Mouse (Mus musculus) liver, embryonic 14.5 days (tissue): Measurements from ENCODE around the gene Kif17. TPM values are rescaled to one million over a fixed set of nuclear protein-coding genes. Genes with fewer than 3 reads are reported as not detected.

Experiments
- ATAC-seq: fragments of 200-750 bp; cut with Nextera tagmentation; 2 replicates; pipeline ENCODE4 v1.8.0; 2017; ENCODE audit warnings: moderate number of reproducible peaks, mild to moderate bottlenecking, moderate library complexity; ENCODE audit not compliant: insufficient read depth
- DNase-seq, 3 experiments: peaks; one replicate each; pipeline ENCODE4 v3.0.0-alpha.2; 2012 to 2013; ENCODE audit warnings: low read depth in 3 of 3, low spot score in 3 of 3
- H3K27ac ChIP-seq: fragments of 300-500 bp; sonication (generic); 2 replicates; pipeline ENCODE4 v1.5.1; 2014; ENCODE audit warnings: moderate library complexity, mild to moderate bottlenecking, control low read depth, inconsistent platforms
- H3K27me3 ChIP-seq: fragments of 300-500 bp; sonication (generic); 2 replicates; pipeline ENCODE4 v1.6.1; 2014; ENCODE audit warnings: mild to moderate bottlenecking, low read length, moderate library complexity; ENCODE audit not compliant: control insufficient read depth, insufficient read depth
- H3K36me3 ChIP-seq: fragments of 300-500 bp; sonication (generic); replicated peaks from 2 replicates; pipeline ENCODE4 v1.6.1; 2014; ENCODE audit warnings: low read depth; ENCODE audit not compliant: control insufficient read depth, insufficient read depth
- H3K4me1 ChIP-seq, 2 experiments: fragments of 200-500 bp in 1 of 2; fragments of 300-500 bp in 1 of 2; sonication (generic) in 1 of 2; replicated peaks; 2 replicates each; pipeline ENCODE4 v1.6.1; 2012 to 2014; ENCODE audit warnings: antibody characterized with exemption in 1 of 2, inconsistent platforms in 1 of 2, low read length in 1 of 2; ENCODE audit not compliant: control insufficient read depth in 2 of 2, insufficient read depth in 2 of 2
- H3K4me2 ChIP-seq: fragments of 300-500 bp; sonication (generic); 2 replicates; pipeline ENCODE4 v1.6.1; 2014; ENCODE audit warnings: low read depth, mild to moderate bottlenecking, control low read depth, moderate library complexity
- H3K4me3 ChIP-seq, 2 experiments: fragments of 200-500 bp in 1 of 2; fragments of 300-500 bp in 1 of 2; sonication (generic) in 1 of 2; 2 replicates each; pipeline ENCODE4 v1.5.1; 2012 to 2014; ENCODE audit warnings: low read depth in 2 of 2, low read length in 2 of 2, mild to moderate bottlenecking in 2 of 2, control low read depth in 1 of 2, inconsistent platforms in 1 of 2, moderate library complexity in 1 of 2; ENCODE audit not compliant: insufficient read depth in 1 of 2
- H3K9ac ChIP-seq: fragments of 300-500 bp; sonication (generic); replicated peaks from 2 replicates; pipeline ENCODE4 v1.6.1; 2014; ENCODE audit warnings: mild to moderate bottlenecking, control low read depth, moderate library complexity
- H3K9me3 ChIP-seq: fragments of 300-500 bp; sonication (generic); 2 replicates; pipeline ENCODE4 v1.6.1; 2016; ENCODE audit warnings: low read length, mixed read lengths; ENCODE audit not compliant: control insufficient read depth
- CTCF ChIP-seq: IDR thresholded peaks from 2 replicates; pipeline ENCODE4 v1.5.1; 2016; ENCODE audit warnings: antibody characterized with exemption, low read depth, control low read depth
- EP300 ChIP-seq: IDR thresholded peaks from 2 replicates; pipeline ENCODE4 v1.6.1; 2016; ENCODE audit warnings: antibody characterized with exemption, low read depth
- WGBS: fragments of 180-500 bp; shearing (Covaris S2); extraction: QIAGEN DNeasy Blood & Tissue Kit; methylation state at CpG from one replicate; pipeline ENCODE4 v1.1.7; 2014; ENCODE audit not compliant: insufficient replicate concordance; 5-methylcytosine and 5-hydroxymethylcytosine counted together
- polyA plus RNA-seq, 2 experiments: library from polyadenylated mRNA; depleted of rRNA in 1 of 2; stranded (reverse) in 1 of 2; unstranded in 1 of 2; fragments of >200 nt; fragmentation: Nextera tagmentation in 1 of 2; extraction: Ambion mirVana in 1 of 2; gene quantifications; 2 replicates each; pipeline versions ENCODE4 v1.2.1 to v1.2.3; 2012 to 2014

The Kif17 gene
- polyA plus RNA-seq, 2 experiments = 0.06 to 0.19 TPM

DNA sequence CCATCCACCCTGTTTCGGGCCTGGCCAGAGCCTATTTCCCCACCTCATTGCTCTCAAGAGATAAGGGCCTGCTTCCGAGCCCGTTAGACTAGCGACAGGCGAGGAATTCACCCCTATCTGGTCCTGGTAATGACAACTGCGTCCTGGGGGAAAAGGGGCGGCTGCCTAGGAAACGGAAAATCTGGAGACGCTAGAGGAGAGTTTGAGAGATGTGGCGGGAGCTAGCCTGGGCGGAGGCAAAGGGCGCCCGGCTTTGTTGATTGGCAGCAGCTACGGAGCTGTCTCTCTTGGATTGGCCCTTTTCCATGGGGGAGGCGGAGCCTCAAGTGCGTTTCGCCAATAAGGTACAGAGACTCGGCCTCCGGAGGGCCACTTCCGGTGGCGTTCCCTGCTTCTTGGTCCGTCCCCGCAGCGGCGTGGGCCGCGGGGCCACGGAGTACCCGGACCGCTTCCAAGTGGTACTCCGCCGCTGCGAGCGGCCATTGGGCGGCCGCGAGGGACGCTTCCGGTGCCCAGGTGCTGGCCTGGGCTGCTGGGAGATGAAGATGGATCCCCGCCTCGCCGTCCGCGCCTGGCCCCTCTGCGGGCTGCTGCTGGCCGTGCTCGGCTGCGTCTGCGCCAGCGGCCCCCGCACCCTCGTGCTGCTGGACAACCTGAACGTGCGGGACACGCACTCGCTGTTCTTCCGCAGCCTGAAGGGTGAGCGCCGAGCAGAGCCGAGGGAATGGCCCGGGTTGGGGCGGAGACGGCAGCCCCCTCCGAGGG is 54.3 kb downstream of the Kif17 start, which contains the start of gene Ddost:
Gene Ddost, plus strand, starts transcription at position 391 of the 765 bp plus-strand sequence.
- H3K4me1 ChIP-seq = peaks cover 4 to 17% of the 10 kb centered on the region in 2 experiments
- peaks cover 13% of the 10 kb centered on the region for H3K36me3 ChIP-seq
- under 1% methylated on average over 64 of the region's 64 CpGs for WGBS
- ATAC-seq = peak; percentile 98
- H3K4me2 ChIP-seq = peak within 1 kb of the TSS; percentile 82
- TF ChIP-seq CTCF (no peak), EP300 (0 out of 2 replicates have a peak, but pooled peaks have one; percentile 3)
- H3K9ac ChIP-seq = peak within 1 kb of the TSS; percentile 90
- H3K9me3 ChIP-seq = no peaks in the 10 kb centered on the region
- H3K27me3 ChIP-seq = no peaks in the 10 kb centered on the region
- H3K4me3 ChIP-seq = peak within 1 kb of the TSS; percentile 92 to 93
- peak within 1 kb of the TSS; percentile 70 for H3K27ac ChIP-seq
- DNase-seq = peak; percentile 99

DNA sequence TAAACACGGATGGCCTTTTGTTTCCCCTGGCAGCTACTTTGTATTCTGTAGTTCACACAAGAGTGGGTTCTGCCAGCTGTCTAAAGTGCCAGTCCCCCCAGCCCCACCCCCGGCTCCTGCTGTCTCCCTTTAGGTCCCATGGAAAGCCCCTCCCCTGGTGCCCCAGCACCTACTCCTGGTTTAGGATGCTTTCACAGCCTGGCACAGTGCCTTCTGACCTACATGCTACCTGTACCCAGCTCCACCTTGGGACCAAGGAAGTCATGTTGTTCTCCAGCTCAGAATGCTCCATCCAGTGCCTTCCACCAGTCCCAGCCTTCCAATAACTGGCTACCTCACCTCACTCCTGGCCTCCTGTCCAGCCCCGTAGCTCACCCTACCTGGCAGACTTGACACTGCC is 56.8 kb downstream of the Kif17 start:
- Histone ChIP-seq H3K9ac (no peak overlapping the region), H3K36me3 (peaks cover 31% of the 10 kb centered on the region), H3K27me3 (no peaks in the 10 kb centered on the region), H3K4me2 (no peak overlapping the region), H3K4me3 (no peak overlapping the region), H3K9me3 (no peaks in the 10 kb centered on the region), H3K4me1 (peaks cover 4 to 17% of the 10 kb centered on the region in 2 experiments), H3K27ac (no peak overlapping the region)
- 82% methylated on average over 3 of the region's 3 CpGs for WGBS
- TF ChIP-seq CTCF (no peak), EP300 (no peak)
- DNase-seq = no peak
- no peak for ATAC-seq

DNA sequence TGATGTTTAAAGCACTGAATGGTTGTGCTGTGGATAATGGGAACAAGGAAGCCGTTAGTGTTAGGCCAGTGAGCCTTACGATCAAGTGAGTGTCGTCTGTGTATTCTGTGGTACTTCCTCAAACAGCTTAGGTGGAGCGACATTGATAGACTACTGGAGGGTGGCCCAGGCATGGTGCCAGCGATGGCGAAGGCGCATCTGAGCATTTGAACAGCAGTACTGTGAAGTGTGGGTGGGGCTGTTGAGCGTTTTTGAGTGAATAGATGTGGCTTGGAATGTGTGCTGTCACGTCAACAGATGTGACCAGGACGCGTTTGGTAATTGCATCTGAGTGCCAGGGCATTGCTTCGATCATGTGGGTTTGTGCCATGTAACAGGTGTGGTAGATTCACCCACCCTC is 57.5 kb downstream of the Kif17 start:
- Histone ChIP-seq H3K9ac (no peak overlapping the region), H3K9me3 (no peaks in the 10 kb centered on the region), H3K4me1 (peaks cover 4 to 17% of the 10 kb centered on the region in 2 experiments), H3K4me3 (no peak overlapping the region), H3K27me3 (no peaks in the 10 kb centered on the region), H3K27ac (no peak overlapping the region), H3K4me2 (no peak overlapping the region), H3K36me3 (peaks cover 34% of the 10 kb centered on the region)
- TF ChIP-seq CTCF (no peak), EP300 (no peak)
- DNase-seq (no peak), ATAC-seq (no peak)
- 79% methylated on average over 12 of the region's 12 CpGs for WGBS

DNA sequence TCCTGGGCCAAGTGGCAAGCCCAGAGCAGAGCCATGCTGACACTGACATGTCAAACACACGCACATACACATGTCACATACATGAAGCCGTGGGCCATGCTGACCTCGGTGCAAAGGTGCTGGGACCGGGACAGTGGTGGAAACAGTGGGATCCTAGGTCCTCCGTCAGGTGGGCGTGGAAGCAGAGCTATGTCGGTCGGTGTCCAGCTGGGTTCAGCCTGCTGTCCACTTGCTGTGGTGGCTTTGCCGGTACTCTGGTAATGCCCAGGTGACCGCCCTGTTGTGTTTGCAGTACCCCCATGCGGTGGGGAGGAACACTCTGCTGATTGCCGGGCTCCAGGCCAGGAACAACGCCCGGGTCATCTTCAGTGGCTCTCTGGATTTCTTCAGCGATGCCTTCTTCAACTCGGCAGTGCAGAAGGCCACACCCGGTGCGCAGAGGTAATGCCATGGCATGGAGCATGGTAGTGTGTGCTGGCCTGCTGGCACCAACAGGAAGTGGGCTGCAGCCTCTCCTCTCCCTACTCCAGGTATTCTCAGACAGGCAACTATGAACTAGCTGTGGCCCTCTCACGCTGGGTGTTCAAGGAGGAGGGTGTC is 60.2 kb downstream of the Kif17 start:
- TF ChIP-seq CTCF = no peak
- no peak for TF ChIP-seq EP300
- Histone ChIP-seq H3K9ac (no peak overlapping the region), H3K27me3 (no peaks in the 10 kb centered on the region), H3K9me3 (no peaks in the 10 kb centered on the region), H3K4me3 (no peak overlapping the region), H3K4me1 (peaks cover 4 to 6% of the 10 kb centered on the region in 2 experiments), H3K36me3 (peaks cover 40% of the 10 kb centered on the region), H3K4me2 (no peak overlapping the region), H3K27ac (no peak overlapping the region)
- WGBS = 91% methylated on average over 19 of the region's 19 CpGs
- DNase-seq (no peak), ATAC-seq (no peak)

DNA sequence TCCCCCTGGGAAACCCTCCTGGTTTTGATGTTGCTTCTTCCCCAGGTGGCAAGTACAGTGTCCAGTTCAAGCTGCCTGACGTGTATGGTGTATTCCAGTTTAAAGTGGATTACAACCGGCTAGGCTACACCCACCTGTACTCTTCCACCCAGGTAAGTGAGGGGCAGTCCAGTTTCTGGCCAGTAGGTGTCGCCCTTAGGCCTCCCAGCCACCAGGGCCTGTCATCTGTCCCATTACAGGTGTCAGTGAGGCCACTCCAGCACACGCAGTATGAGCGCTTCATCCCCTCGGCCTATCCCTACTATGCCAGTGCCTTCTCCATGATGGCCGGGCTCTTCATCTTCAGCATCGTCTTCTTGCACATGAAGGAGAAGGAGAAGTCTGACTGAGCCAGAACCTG is 61.4 kb downstream of the Kif17 start:
- H3K4me3 ChIP-seq = no peak overlapping the region
- no peak overlapping the region for H3K4me2 ChIP-seq
- H3K9me3 ChIP-seq = no peaks in the 10 kb centered on the region
- H3K4me1 ChIP-seq = no peaks in the 10 kb centered on the region
- H3K9ac ChIP-seq = no peak overlapping the region
- H3K27me3 ChIP-seq = no peaks in the 10 kb centered on the region
- TF ChIP-seq EP300 = no peak
- TF ChIP-seq CTCF = peak; percentile 95
- WGBS = 62% methylated on average over 8 of the region's 8 CpGs
- DNase-seq = no peak
- no peak overlapping the region for H3K27ac ChIP-seq
- H3K36me3 ChIP-seq = peaks cover 39% of the 10 kb centered on the region
- peak; percentile 21; the same call in 1 of the 2 replicates for ATAC-seq
